Mouse (Mus musculus): ENCODE results near the gene Dexi.

DNA sequence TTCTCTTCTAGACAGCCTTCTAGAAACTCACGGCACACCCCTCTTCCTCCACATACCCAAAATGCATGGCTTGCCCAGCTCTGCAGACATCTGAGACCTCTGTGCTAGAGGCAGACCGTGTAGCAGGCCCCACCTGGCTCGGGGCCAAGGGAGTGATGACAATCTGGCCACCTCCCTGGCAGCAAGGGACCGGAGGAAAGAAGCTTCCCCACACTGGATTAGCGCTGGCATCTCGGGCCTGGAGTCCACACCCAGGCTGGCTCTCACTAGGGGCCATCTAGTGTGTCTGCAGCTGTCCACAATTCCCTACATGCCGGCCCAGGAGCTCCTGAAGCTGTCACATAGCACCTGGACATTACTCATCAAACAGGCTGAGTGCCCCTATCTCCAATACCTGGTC is 8.3 kb downstream of the Dexi start:
- TF ChIP-seq CTCF (IDR thresholded peaks at IDR 0.05; ENCODE audit: low read depth, low read length), result no peak
- no peak for TF ChIP-seq GATA1 (IDR thresholded peaks at IDR 0.05; ENCODE audit: borderline replicate concordance, low read length)
- TF ChIP-seq POLR2AphosphoS5 (IDR thresholded peaks at IDR 0.05; ENCODE audit: insufficient replicate concordance, low read depth, low read length), result no peak
- no peak for TF ChIP-seq TAL1 (conservative IDR thresholded peaks at IDR 0.05; ENCODE audit: low read depth, low read length)

All from G1E (cell line).